ENCODE assay signal across 18 mouse cellular contexts in genomic region chr9:63838996-63839772, GRCm38 (mm10).
DNase-seq lines count a peak whose midpoint lies in the region.
"Had no signal": no experiment of that assay in that cellular context is flagged by ENCODE, and none has a peak within 500 bp of the region (broad histone marks: within the 10 kb centered on the region; RNA-seq: fewer than 3 reads in every experiment).

No protein-coding gene starts in this region.

- no peak overlapping the region for H3K27ac ChIP-seq in limb, embryonic 10.5 days
- H3K27ac ChIP-seq: heart, adult 2 months; hindbrain, embryonic 13.5 days; liver, embryonic 13.5 days; neural tube, embryonic 12.5 days; stomach, postnatal 0 days had no signal

- DNase-seq in kidney, postnatal 10 days, result peak; percentile 7
- DNase-seq in kidney, adult 8-10 months, result no peak
- peak; percentile 38 for DNase-seq in urinary bladder, postnatal 25 days (ENCODE audit: low spot score)
- DNase-seq in urinary bladder, adult 2 months (ENCODE audit: low spot score), result no peak
- peak; percentile 79 to 84 for DNase-seq in adrenal gland, postnatal 36 days
- peak; percentile 30 to 49 for DNase-seq in urinary bladder, postnatal 36 days (ENCODE audit: low spot score in 2 of 2)
- DNase-seq in thymus, postnatal 0 days (ENCODE audit: low spot score), result no peak
- no peak for DNase-seq in limb, embryonic 10.5 days (ENCODE audit: low spot score)
- DNase-seq: cerebellum, adult 8-10 months; heart, adult 2 months; kidney, postnatal 25 days; liver, embryonic 13.5 days; thymus, postnatal 36 days had no signal

- WGBS in limb, embryonic 10.5 days, result 90% methylated on average over 14 of the region's 14 CpGs

- no peak overlapping the region for H3K4me3 ChIP-seq in limb, embryonic 10.5 days
- H3K4me3 ChIP-seq: heart, adult 2 months; hindbrain, embryonic 13.5 days; liver, embryonic 13.5 days; megakaryocyte, embryonic 14.5 days; neural tube, embryonic 12.5 days had no signal

- peaks cover 42% of the 10 kb centered on the region for H3K4me1 ChIP-seq in limb, embryonic 10.5 days
- H3K4me1 ChIP-seq: liver, embryonic 13.5 days had no signal

- H3K27me3 ChIP-seq in limb, embryonic 10.5 days (ENCODE audit: low read depth, poor library complexity, severe bottlenecking), result peaks cover 3% of the 10 kb centered on the region; the same call in 1 of the 2 replicates

- no peaks in the 10 kb centered on the region for H3K9me3 ChIP-seq in limb, embryonic 10.5 days (replicated peaks)
- H3K9me3 ChIP-seq: G1E; hindbrain, embryonic 13.5 days; liver, embryonic 13.5 days; neural tube, embryonic 12.5 days had no signal

- H3K36me3 ChIP-seq in limb, embryonic 10.5 days, result no peaks in the 10 kb centered on the region
- H3K36me3 ChIP-seq: G1E; hindbrain, embryonic 13.5 days; liver, embryonic 13.5 days; neural tube, embryonic 12.5 days had no signal

Comparison
In these comparisons a context has a peak if more than half of its experiments do, and no peak if none do; other contexts are left out.
1. DNase-seq: peak in kidney, postnatal 10 days (single experiment), urinary bladder, postnatal 25 days (single experiment), adrenal gland, postnatal 36 days (2 of 2) and urinary bladder, postnatal 36 days (2 of 2); none in kidney, adult 8-10 months (0 of 2), urinary bladder, adult 2 months (single experiment), thymus, postnatal 0 days (single experiment) and limb, embryonic 10.5 days (single experiment).